Mouse (Mus musculus): ENCODE results near the gene Rbms1. TPM values are rescaled to one million over a fixed set of nuclear protein-coding genes. Genes with fewer than 3 reads are reported as not detected.

Gene Rbms1
- polyA plus RNA-seq, 1 experiment from 2014 or later = 50.9 TPM

- Histone ChIP-seq H3K9me3 (no peaks in the 10 kb centered on the region), H3K4me1 (no peaks in the 10 kb centered on the region; the same call in 1 of the 2 replicates), H3K4me3 (no peak overlapping the region), H3K36me3 (replicated peaks) (no peaks in the 10 kb centered on the region), H3K4me2 (no peak overlapping the region), H3K27me3 (replicated peaks) (no peaks in the 10 kb centered on the region), H3K9ac (no peak overlapping the region), H3K27ac (no peak overlapping the region)
- 92% methylated on average over 8 of the region's 8 CpGs for WGBS
- ATAC-seq (replicated peaks) = no peak
Measured at GRCm38 (mm10) chr2:60911716-60912115, 51.3 kb downstream of the Rbms1 start.

DNA sequence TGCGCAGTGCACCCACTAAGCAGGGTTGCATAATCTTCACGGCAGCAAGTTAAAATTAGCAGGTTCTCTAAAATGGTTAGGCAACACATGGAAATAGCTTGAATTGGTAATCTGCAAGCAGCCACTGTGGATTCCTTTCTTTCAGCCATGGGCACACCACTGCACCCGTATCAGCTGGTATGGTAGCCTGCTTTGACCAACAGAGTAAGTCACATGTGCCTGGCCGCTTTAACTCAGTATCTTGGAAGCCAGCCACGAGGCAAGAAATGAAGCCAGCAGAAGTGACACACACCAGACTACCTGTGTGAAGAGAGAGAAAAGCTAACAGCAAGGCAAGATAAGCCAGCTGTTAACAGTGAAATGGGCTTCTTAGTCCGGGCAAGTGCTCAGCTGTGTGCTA is 52.2 kb downstream of the Rbms1 start:
- 80% methylated on average over 6 of the region's 6 CpGs for WGBS
- Histone ChIP-seq H3K9me3 (no peaks in the 10 kb centered on the region), H3K27ac (no peak overlapping the region), H3K9ac (no peak overlapping the region), H3K4me1 (no peaks in the 10 kb centered on the region; the same call in 1 of the 2 replicates), H3K4me2 (no peak overlapping the region), H3K36me3 (replicated peaks) (no peaks in the 10 kb centered on the region), H3K27me3 (replicated peaks) (no peaks in the 10 kb centered on the region), H3K4me3 (no peak overlapping the region)
- no peak; the same call in 1 of the 2 replicates for ATAC-seq (replicated peaks)

DNA sequence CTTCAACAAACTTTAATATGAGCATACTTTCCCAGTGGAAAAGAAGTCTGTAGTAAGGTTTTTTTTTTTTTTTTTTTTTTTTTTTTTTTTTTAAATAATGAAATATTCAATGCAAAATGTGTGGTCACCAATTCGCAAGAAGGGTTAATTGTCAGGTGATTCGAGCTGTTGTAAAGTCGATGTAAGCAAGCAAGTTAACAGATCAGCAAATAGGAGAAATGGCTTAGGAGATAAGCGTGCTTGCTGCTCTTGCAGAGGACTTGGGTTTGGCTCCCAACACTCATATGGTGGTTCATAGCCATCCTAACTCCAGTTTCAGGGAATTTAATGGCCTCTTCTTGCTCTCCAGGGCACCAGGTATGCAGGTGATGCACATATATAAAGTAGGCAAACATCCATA is 54.4 kb downstream of the Rbms1 start:
- H3K4me3 ChIP-seq = no peak overlapping the region
- no peak overlapping the region for H3K27ac ChIP-seq
- H3K27me3 ChIP-seq (replicated peaks) = no peaks in the 10 kb centered on the region
- H3K4me1 ChIP-seq = no peaks in the 10 kb centered on the region; the same call in 1 of the 2 replicates
- H3K4me2 ChIP-seq = no peak overlapping the region
- H3K9me3 ChIP-seq = no peaks in the 10 kb centered on the region
- WGBS = 89% methylated on average over 4 of the region's 4 CpGs
- ATAC-seq (replicated peaks) = no peak
- H3K9ac ChIP-seq = no peak overlapping the region
- no peaks in the 10 kb centered on the region for H3K36me3 ChIP-seq (replicated peaks)

DNA sequence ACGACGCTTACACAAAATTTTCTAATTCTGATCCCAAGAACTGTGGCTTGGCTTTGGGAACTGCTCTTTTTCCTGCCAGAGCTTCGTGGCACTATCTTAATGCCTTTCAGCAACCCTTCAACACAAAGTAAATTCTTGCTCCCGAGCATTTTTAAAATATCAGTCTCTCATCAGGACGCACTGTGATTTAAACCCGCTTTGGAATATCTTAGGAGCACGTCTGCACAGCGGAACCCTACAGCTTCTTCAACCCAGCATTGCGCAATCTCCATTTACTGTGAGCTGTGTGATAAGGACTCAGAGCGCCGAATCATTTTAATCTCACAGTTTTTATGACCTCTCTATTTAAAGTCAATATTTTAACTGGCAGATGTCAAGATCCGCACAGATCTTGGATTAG is 54.9 kb downstream of the Rbms1 start:
- Histone ChIP-seq H3K4me3 (no peak overlapping the region), H3K4me2 (no peak overlapping the region), H3K9ac (no peak overlapping the region), H3K27me3 (replicated peaks) (no peaks in the 10 kb centered on the region), H3K27ac (no peak overlapping the region), H3K9me3 (no peaks in the 10 kb centered on the region), H3K36me3 (replicated peaks) (no peaks in the 10 kb centered on the region), H3K4me1 (no peaks in the 10 kb centered on the region; the same call in 1 of the 2 replicates)
- 91% methylated on average over 12 of the region's 12 CpGs for WGBS
- no peak for ATAC-seq (replicated peaks)

- H3K9me3 ChIP-seq = no peaks in the 10 kb centered on the region
- no peaks in the 10 kb centered on the region for H3K4me1 ChIP-seq
- no peak overlapping the region for H3K4me3 ChIP-seq
- no peaks in the 10 kb centered on the region for H3K27me3 ChIP-seq (replicated peaks)
- no peaks in the 10 kb centered on the region for H3K36me3 ChIP-seq (replicated peaks)
- H3K27ac ChIP-seq = no peak overlapping the region
- no peak for ATAC-seq (replicated peaks)
- no peak overlapping the region for H3K9ac ChIP-seq
- no peak overlapping the region for H3K4me2 ChIP-seq
- 35% methylated on average over 3 of the region's 3 CpGs for WGBS
Measured at GRCm38 (mm10) chr2:60905283-60905682, 57.7 kb downstream of the Rbms1 start.

- H3K4me2 ChIP-seq = no peak overlapping the region
Measured at GRCm38 (mm10) chr2:60904141-60904540, 58.9 kb downstream of the Rbms1 start.

DNA sequence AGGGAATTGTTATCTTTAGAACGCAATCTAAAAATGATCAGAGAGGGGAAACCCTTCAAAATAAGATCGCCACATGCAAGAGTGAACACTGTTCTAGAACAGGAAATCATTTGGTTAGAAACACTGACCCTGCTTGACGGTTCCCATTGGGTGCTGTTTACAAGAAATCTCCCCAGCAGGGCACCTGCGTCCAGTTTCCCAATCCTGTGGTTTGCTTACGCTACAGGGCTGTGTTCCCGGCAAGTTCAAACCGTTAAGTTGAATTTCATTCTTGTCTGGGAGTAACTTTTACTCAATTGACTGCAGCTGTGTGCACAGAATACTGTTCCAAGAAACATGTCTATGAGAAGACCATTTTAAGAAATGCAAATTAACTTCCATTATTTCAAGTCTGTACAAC is 59.5 kb downstream of the Rbms1 start:
- Histone ChIP-seq H3K4me1 (no peaks in the 10 kb centered on the region), H3K27me3 (replicated peaks) (no peaks in the 10 kb centered on the region), H3K9me3 (no peaks in the 10 kb centered on the region), H3K36me3 (replicated peaks) (no peaks in the 10 kb centered on the region), H3K27ac (no peak overlapping the region), H3K9ac (no peak overlapping the region), H3K4me3 (no peak overlapping the region), H3K4me2 (no peak overlapping the region)
- 85% methylated on average over 7 of the region's 7 CpGs for WGBS
- ATAC-seq (replicated peaks) = no peak

More at GRCm38 (mm10) chr2:60904141-60904540, 58.9 kb downstream of the Rbms1 start:
- Histone ChIP-seq H3K27me3 (replicated peaks) (no peaks in the 10 kb centered on the region), H3K27ac (no peak overlapping the region), H3K9me3 (no peaks in the 10 kb centered on the region), H3K4me1 (no peaks in the 10 kb centered on the region), H3K4me3 (no peak overlapping the region), H3K36me3 (replicated peaks) (no peaks in the 10 kb centered on the region), H3K9ac (no peak overlapping the region)
- 86% methylated on average over 5 of the region's 5 CpGs for WGBS
- ATAC-seq (replicated peaks) = no peak

DNA sequence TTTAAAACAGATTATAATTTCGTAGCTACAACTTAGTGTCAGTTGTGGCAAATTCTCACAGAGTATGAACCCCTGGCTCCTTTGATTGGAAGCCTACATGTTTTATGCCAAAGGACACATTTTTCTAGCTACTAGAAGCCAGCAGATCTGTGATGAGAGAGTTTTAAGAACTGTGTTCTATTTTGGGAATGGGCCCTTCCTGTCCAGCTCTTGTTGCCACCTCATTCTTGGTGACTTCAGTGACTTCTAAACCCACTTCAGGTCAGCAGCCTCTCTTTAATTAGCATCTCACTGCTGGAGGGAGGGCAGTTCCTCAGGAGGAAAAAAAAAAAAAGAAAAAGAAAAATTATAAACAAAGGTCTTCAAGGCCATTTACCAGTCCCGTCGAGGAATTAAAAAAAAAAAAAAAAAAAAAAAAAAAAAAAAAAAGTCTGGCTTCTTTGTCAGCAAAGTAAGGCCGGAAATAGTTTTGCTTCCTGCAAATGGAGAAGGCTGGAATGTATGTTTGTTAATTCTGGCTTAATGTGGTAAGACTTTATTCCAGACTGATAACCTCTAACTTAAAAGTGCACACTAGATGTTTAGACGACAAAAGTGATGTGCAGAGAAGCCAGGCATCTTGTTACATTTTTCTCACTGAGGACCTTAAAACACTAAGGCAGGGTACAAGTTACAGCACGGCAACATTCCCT is 60.4 kb downstream of the Rbms1 start:
- no peaks in the 10 kb centered on the region for H3K27me3 ChIP-seq (replicated peaks)
- H3K27ac ChIP-seq = no peak overlapping the region
- 77% methylated on average over 6 of the region's 6 CpGs for WGBS
- H3K4me2 ChIP-seq = no peak overlapping the region
- no peaks in the 10 kb centered on the region for H3K4me1 ChIP-seq
- no peaks in the 10 kb centered on the region for H3K9me3 ChIP-seq
- no peak for ATAC-seq (replicated peaks)
- H3K36me3 ChIP-seq (replicated peaks) = no peaks in the 10 kb centered on the region
- H3K4me3 ChIP-seq = no peak overlapping the region
- H3K9ac ChIP-seq = no peak overlapping the region

DNA sequence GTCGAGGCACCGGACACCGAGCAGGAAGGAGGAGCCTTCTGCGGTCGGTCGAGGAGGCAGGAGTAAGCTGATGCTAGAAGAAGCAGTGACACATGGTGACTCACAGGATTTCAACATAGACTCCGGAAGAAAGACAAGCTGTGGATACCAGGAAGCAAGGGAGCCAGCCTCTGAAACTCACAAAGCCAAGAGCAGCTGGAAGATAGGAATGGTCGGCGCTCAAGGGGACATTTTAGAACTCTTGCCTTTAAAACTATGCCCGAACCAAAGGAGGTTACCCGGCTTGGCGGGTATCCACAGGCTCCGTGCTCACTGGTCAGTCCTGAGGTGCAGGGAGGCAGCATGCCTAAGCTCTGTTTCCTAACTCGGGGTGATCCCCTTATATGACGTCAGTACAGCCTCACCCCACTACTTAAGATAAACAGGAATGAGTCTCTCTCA is 61.5 kb downstream of the Rbms1 start:
- no peak overlapping the region for H3K27ac ChIP-seq
- no peak for ATAC-seq (replicated peaks)
- WGBS = 84% methylated on average over 15 of the region's 15 CpGs

DNA sequence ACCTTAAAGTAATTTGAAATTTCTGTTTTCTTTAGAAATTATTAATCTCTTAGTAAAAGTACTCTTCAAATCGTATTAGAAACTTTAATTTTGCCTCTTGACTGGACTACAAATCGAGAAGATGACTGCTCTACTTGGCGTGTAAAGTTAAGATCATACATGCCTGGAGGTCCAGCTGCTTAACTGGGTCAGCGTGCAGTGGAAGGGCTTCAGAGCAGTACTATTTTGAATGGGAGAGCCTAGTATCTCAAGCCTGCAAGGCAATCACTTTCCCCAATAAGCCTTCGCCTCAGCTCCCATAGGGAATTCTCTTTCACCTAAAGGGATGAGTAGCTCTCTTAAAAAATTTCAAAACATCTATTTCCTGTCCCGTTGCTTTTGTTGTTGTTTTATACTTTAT is 62.0 kb downstream of the Rbms1 start:
- no peak overlapping the region for H3K9ac ChIP-seq
- H3K4me3 ChIP-seq = no peak overlapping the region
- no peaks in the 10 kb centered on the region for H3K36me3 ChIP-seq (replicated peaks)
- no peak for ATAC-seq (replicated peaks)
- H3K9me3 ChIP-seq = no peaks in the 10 kb centered on the region
- H3K27me3 ChIP-seq (replicated peaks) = no peaks in the 10 kb centered on the region
- H3K4me1 ChIP-seq = no peaks in the 10 kb centered on the region
- H3K27ac ChIP-seq = no peak overlapping the region
- no peak overlapping the region for H3K4me2 ChIP-seq
- WGBS = 90% methylated on average over 6 of the region's 6 CpGs

More for the DNA sequence above, 61.5 kb downstream of the Rbms1 start:
- Histone ChIP-seq H3K4me1 (no peaks in the 10 kb centered on the region), H3K9me3 (no peaks in the 10 kb centered on the region), H3K27me3 (replicated peaks) (no peaks in the 10 kb centered on the region), H3K36me3 (replicated peaks) (no peaks in the 10 kb centered on the region), H3K4me2 (no peak overlapping the region), H3K4me3 (no peak overlapping the region), H3K9ac (no peak overlapping the region)

- Histone ChIP-seq H3K4me1 (no peaks in the 10 kb centered on the region), H3K27me3 (replicated peaks) (no peaks in the 10 kb centered on the region), H3K4me2 (no peak overlapping the region), H3K9me3 (no peaks in the 10 kb centered on the region), H3K4me3 (no peak overlapping the region), H3K27ac (no peak overlapping the region), H3K9ac (no peak overlapping the region), H3K36me3 (replicated peaks) (no peaks in the 10 kb centered on the region)
- no peak for ATAC-seq (replicated peaks)
- 93% methylated on average over 1 of the region's 1 CpGs for WGBS
Measured at GRCm38 (mm10) chr2:60893042-60893441, 70.0 kb downstream of the Rbms1 start.

DNA sequence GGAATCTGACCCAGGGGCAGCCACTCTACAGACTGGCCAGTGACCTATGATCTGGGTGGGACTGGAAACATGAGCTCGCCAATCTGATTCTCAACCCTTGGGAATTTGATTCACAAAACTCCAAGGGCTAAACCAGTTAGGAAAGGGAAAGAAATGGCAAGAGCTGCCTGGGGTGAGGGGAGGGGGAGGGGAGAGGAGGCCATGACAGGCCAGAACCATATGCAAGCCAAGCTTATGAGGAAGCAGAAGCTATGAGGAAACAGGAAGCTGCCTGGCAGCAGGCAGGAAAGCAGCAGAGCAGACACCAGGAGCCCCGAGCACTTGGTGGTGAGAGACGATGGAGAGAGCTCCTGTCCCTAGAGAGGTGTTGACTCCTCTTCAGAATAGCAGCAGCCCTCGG is 79.1 kb downstream of the Rbms1 start:
- Histone ChIP-seq H3K36me3 (replicated peaks) (no peaks in the 10 kb centered on the region), H3K4me2 (no peak overlapping the region), H3K27ac (no peak overlapping the region), H3K9me3 (no peaks in the 10 kb centered on the region), H3K4me3 (no peak overlapping the region), H3K9ac (no peak overlapping the region), H3K27me3 (replicated peaks) (no peaks in the 10 kb centered on the region), H3K4me1 (peaks cover 18% of the 10 kb centered on the region)
- 60% methylated on average over 4 of the region's 4 CpGs for WGBS
- ATAC-seq (replicated peaks) = no peak

GRCm38 (mm10) chr2:60883043-60883365 is 80.0 kb downstream of the Rbms1 start:
- 72% methylated on average over 3 of the region's 3 CpGs for WGBS
- Histone ChIP-seq H3K27ac (no peak overlapping the region), H3K9me3 (no peaks in the 10 kb centered on the region), H3K36me3 (replicated peaks) (no peaks in the 10 kb centered on the region), H3K9ac (no peak overlapping the region), H3K4me1 (peaks cover 21% of the 10 kb centered on the region), H3K4me2 (no peak overlapping the region), H3K4me3 (no peak overlapping the region), H3K27me3 (replicated peaks) (peaks cover 7% of the 10 kb centered on the region; the same call in 1 of the 2 replicates)
- no peak for ATAC-seq (replicated peaks)
